Comparison of ENCODE assay signal across 8 mouse cellular contexts in the genomic region with DNA sequence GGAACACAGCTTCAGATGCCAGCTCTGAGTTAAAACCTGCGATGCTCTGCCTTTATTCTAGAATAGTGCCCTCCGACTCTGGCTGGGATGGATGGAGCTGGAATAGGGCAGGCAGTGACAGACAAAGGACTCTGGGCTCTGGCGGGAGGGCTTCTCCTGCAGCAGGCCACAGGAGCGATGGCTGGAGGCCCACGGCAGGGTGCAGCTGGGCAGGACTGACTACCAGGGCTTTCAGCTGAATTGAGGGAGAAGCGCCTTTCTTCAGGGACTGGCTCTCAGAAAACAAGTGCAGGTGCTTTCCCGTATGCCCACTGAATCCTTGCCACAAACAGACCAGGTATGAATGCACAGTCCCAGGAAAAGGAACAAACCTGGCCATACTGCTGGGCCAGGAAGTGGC. TPM values are rescaled to one million over a fixed set of nuclear protein-coding genes. Genes with fewer than 3 reads are reported as not detected.
DNase-seq lines count a peak whose midpoint lies in the region; ATAC-seq lines count a peak whose summit lies in the region.

No protein-coding gene starts in this region.

- no peaks in the 10 kb centered on the region for H3K9me3 ChIP-seq in kidney, embryonic 15.5 days (replicated peaks)
- H3K9me3 ChIP-seq in limb, embryonic 15.5 days = no peaks in the 10 kb centered on the region

- H3K27me3 ChIP-seq in kidney, embryonic 15.5 days = no peaks in the 10 kb centered on the region
- H3K27me3 ChIP-seq in limb, embryonic 15.5 days = no peaks in the 10 kb centered on the region

- no peak overlapping the region for H3K9ac ChIP-seq in kidney, embryonic 15.5 days
- H3K9ac ChIP-seq in limb, embryonic 15.5 days = 0 out of 2 replicates have a peak overlapping the region, but pooled peaks have one; percentile 28

- H3K27ac ChIP-seq in kidney, embryonic 15.5 days = peak overlapping the region; percentile 61
- H3K27ac ChIP-seq in limb, embryonic 15.5 days = peak overlapping the region; percentile 83

- no peak overlapping the region for H3K4me3 ChIP-seq in kidney, embryonic 15.5 days (replicated peaks)
- no peak overlapping the region for H3K4me3 ChIP-seq in limb, embryonic 15.5 days

- peaks cover 73% of the 10 kb centered on the region for H3K36me3 ChIP-seq in kidney, embryonic 15.5 days
- H3K36me3 ChIP-seq in limb, embryonic 15.5 days = peaks cover 68% of the 10 kb centered on the region

- 0 out of 2 replicates have a peak, but pooled peaks cover 4% of the 10 kb centered on the region for H3K4me1 ChIP-seq in kidney, embryonic 15.5 days
- H3K4me1 ChIP-seq in limb, embryonic 15.5 days = peaks cover 7% of the 10 kb centered on the region

- 91% methylated on average over 7 of the region's 7 CpGs for WGBS in kidney, embryonic 15.5 days
- WGBS in limb, embryonic 15.5 days = 89% methylated on average over 7 of the region's 7 CpGs

- H3K4me2 ChIP-seq in kidney, embryonic 15.5 days = no peak overlapping the region
- no peak overlapping the region for H3K4me2 ChIP-seq in limb, embryonic 15.5 days

- no peak for DNase-seq in cerebellum, adult 9-11 months
- DNase-seq in kidney, adult 11 months = no peak
- DNase-seq in adrenal gland, postnatal 14 days = no peak
- DNase-seq in liver = no peak

- peak; percentile 34; the same call in 1 of the 2 replicates for ATAC-seq in cerebellum, adult (ENCODE audit: insufficient number of reproducible peaks, low FRiP score, low TSS enrichment)
- ATAC-seq in kidney, embryonic 15.5 days (replicated peaks; ENCODE audit: low FRiP score) = peak; percentile 29; the same call in 1 of the 2 replicates
- ATAC-seq in erythroid progenitor cell, adult 5-6 weeks (replicated peaks; ENCODE audit: low FRiP score, poor library complexity, severe bottlenecking) = peak; percentile 6; the same call in 1 of the 2 replicates
- ATAC-seq in limb, embryonic 15.5 days (ENCODE audit: insufficient number of reproducible peaks, low FRiP score, low TSS enrichment, low read depth) = no peak

RNA-seq across cellular contexts. Expression of a gene that starts 13.9 kb away (rescaled TPM):
- polyA plus RNA-seq in kidney, embryonic 15.5 days (2015; fragmentation: Nextera tagmentation; extraction: Ambion mirVana) = 28.4 and 32.3 TPM in 2 replicates
- 38.6 and 42.8 TPM in 2 replicates for total RNA-seq in erythroid progenitor cell, adult 5-6 weeks (2015; ENCODE audit: low replicate concordance)
- 12.5 and 17.8 TPM in 2 replicates for total RNA-seq in erythroid progenitor cell, adult 5-6 weeks (2017; ENCODE audit: low replicate concordance)
- 34.2 and 36.6 TPM in 2 replicates for polyA plus RNA-seq in limb, embryonic 15.5 days (2015; fragmentation: Nextera tagmentation; extraction: Ambion mirVana)
- total RNA-seq in adrenal gland, postnatal 14 days (2021) = 38.6 and 39.1 TPM in 2 replicates

RNA-seq across cellular contexts. Expression of a gene that starts 44.7 kb away (rescaled TPM):
- polyA plus RNA-seq in kidney, embryonic 15.5 days (2015; fragmentation: Nextera tagmentation; extraction: Ambion mirVana) = 46.7 and 47.0 TPM in 2 replicates
- total RNA-seq in erythroid progenitor cell, adult 5-6 weeks (2015; ENCODE audit: low replicate concordance) = 26.3 and 34.8 TPM in 2 replicates
- 25.9 and 26.0 TPM in 2 replicates for total RNA-seq in erythroid progenitor cell, adult 5-6 weeks (2017; ENCODE audit: low replicate concordance)
- polyA plus RNA-seq in limb, embryonic 15.5 days (2015; fragmentation: Nextera tagmentation; extraction: Ambion mirVana) = 41.6 and 43.0 TPM in 2 replicates
- total RNA-seq in adrenal gland, postnatal 14 days (2021) = 45.7 and 46.7 TPM in 2 replicates

RNA-seq across cellular contexts. Expression of a gene that starts 44.9 kb away (rescaled TPM):
- polyA plus RNA-seq in kidney, embryonic 15.5 days (2015; fragmentation: Nextera tagmentation; extraction: Ambion mirVana) = 25.2 and 28.1 TPM in 2 replicates
- total RNA-seq in erythroid progenitor cell, adult 5-6 weeks (2015; ENCODE audit: low replicate concordance) = 1.7 TPM in 1 of 2 replicates, not detected in the other
- total RNA-seq in erythroid progenitor cell, adult 5-6 weeks (2017; ENCODE audit: low replicate concordance) = 2.3 TPM in 1 of 2 replicates, not detected in the other
- 18.4 and 19.5 TPM in 2 replicates for polyA plus RNA-seq in limb, embryonic 15.5 days (2015; fragmentation: Nextera tagmentation; extraction: Ambion mirVana)
- 9.6 and 12.4 TPM in 2 replicates for total RNA-seq in adrenal gland, postnatal 14 days (2021)
